Mouse (Mus musculus) erythroblast, embryonic 14.5 days (primary cell): ENCODE measurements around the gene Nr1d1. TPM values are rescaled to one million over a fixed set of nuclear protein-coding genes. Genes with fewer than 3 reads are reported as not detected.
A peak's percentile ranks its signal among the peaks of the same experiment; 100 is the strongest.

Experiments used
- H3K27me3 ChIP-seq: 2 replicates; pipeline ENCODE4 v1.6.1; 2012; ENCODE audit warnings: inconsistent platforms; ENCODE audit not compliant: control insufficient read depth
- H3K36me3 ChIP-seq: 2 replicates; pipeline ENCODE4 v1.6.1; 2012; ENCODE audit warnings: mild to moderate bottlenecking, inconsistent platforms; ENCODE audit not compliant: control insufficient read depth
- H3K4me1 ChIP-seq: 2 replicates; pipeline ENCODE4 v1.6.1; 2012; ENCODE audit warnings: inconsistent platforms; ENCODE audit not compliant: control insufficient read depth
- H3K4me3 ChIP-seq: replicated peaks from 2 replicates; pipeline ENCODE3; 2012; ENCODE audit warnings: moderate library complexity, mild to moderate bottlenecking, inconsistent platforms
- H3K9me3 ChIP-seq: 2 replicates; pipeline ENCODE4 v1.6.1; 2012; ENCODE audit warnings: low read length, inconsistent platforms, mixed read lengths; ENCODE audit not compliant: control insufficient read depth
- GATA1 ChIP-seq: IDR thresholded peaks from 2 replicates; pipeline ENCODE4 v1.6.1; 2012; ENCODE audit warnings: low read length, inconsistent platforms, mixed read lengths
- TAL1 ChIP-seq: IDR thresholded peaks from 3 replicates; pipeline ENCODE4 v1.6.1; 2012; ENCODE audit warnings: low read length, inconsistent platforms, mixed read lengths
- polyA plus RNA-seq: library from polyadenylated mRNA; stranded (reverse); fragments of >175 nt; gene quantifications from 2 replicates; pipeline ENCODE4 v1.2.3, GENCODE M21; 2012

Nr1d1 gene
- polyA plus RNA-seq, 1 experiment, result 0.22 TPM

- Histone ChIP-seq H3K9me3 (no peaks in the 10 kb centered on the region), H3K4me1 (peaks cover 50% of the 10 kb centered on the region), H3K4me3 (peak overlapping the region; percentile 85), H3K36me3 (peaks cover 43% of the 10 kb centered on the region), H3K27me3 (no peaks in the 10 kb centered on the region)
- TF ChIP-seq GATA1, result no peak
- TF ChIP-seq TAL1, result no peak
Observed at GRCm38 (mm10) chr11:98796515-98797216, 21.5 kb upstream of the Nr1d1 start.

GRCm38 (mm10) chr11:98795714-98796514, 20.8 kb upstream of the Nr1d1 start:
- Histone ChIP-seq H3K9me3 (no peaks in the 10 kb centered on the region), H3K36me3 (peaks cover 35% of the 10 kb centered on the region), H3K27me3 (no peaks in the 10 kb centered on the region), H3K4me1 (peaks cover 56% of the 10 kb centered on the region), H3K4me3 (peak overlapping the region; percentile 85)
- no peak for TF ChIP-seq GATA1

GRCm38 (mm10) chr11:98795015-98795713, 20.0 kb upstream of the Nr1d1 start, which contains the start of gene Msl1:
Gene Msl1 (plus strand): TSS chr11:98795516.
- no peaks in the 10 kb centered on the region for H3K27me3 ChIP-seq
- no peak for TF ChIP-seq TAL1
- TF ChIP-seq GATA1, result no peak
- no peaks in the 10 kb centered on the region for H3K9me3 ChIP-seq
- H3K4me3 ChIP-seq, result peak within 1 kb of the TSS; percentile 85
- H3K4me1 ChIP-seq, result peaks cover 59% of the 10 kb centered on the region
- H3K36me3 ChIP-seq, result peaks cover 28% of the 10 kb centered on the region

- Histone ChIP-seq H3K4me3 (peak overlapping the region; percentile 85), H3K4me1 (peaks cover 65% of the 10 kb centered on the region), H3K9me3 (no peaks in the 10 kb centered on the region), H3K27me3 (no peaks in the 10 kb centered on the region), H3K36me3 (peaks cover 22% of the 10 kb centered on the region)
- TF ChIP-seq TAL1 (no peak), GATA1 (no peak)
Observed at GRCm38 (mm10) chr11:98794469-98795014, 19.4 kb upstream of the Nr1d1 start.

GRCm38 (mm10) chr11:98792081-98792480, 16.9 kb upstream of the Nr1d1 start:
- H3K4me1 ChIP-seq, result peaks cover 71% of the 10 kb centered on the region
- TF ChIP-seq GATA1, result no peak

GRCm38 (mm10) chr11:98791448-98791847, 16.3 kb upstream of the Nr1d1 start:
- Histone ChIP-seq H3K4me1 (peaks cover 71% of the 10 kb centered on the region), H3K4me3 (no peak overlapping the region), H3K36me3 (no peaks in the 10 kb centered on the region; the same call in 1 of the 2 replicates), H3K9me3 (no peaks in the 10 kb centered on the region), H3K27me3 (no peaks in the 10 kb centered on the region)
- TF ChIP-seq TAL1 (no peak), GATA1 (no peak)

More at GRCm38 (mm10) chr11:98792081-98792480, 16.9 kb upstream of the Nr1d1 start:
- H3K4me3 ChIP-seq, result no peak overlapping the region
- H3K27me3 ChIP-seq, result no peaks in the 10 kb centered on the region
- H3K9me3 ChIP-seq, result no peaks in the 10 kb centered on the region
- no peaks in the 10 kb centered on the region; the same call in 1 of the 2 replicates for H3K36me3 ChIP-seq

- peaks cover 72% of the 10 kb centered on the region for H3K4me1 ChIP-seq
Observed at GRCm38 (mm10) chr11:98790631-98791205, 15.6 kb upstream of the Nr1d1 start.

GRCm38 (mm10) chr11:98789824-98790223, 14.7 kb upstream of the Nr1d1 start:
- H3K36me3 ChIP-seq, result no peaks in the 10 kb centered on the region
- H3K4me3 ChIP-seq, result peak overlapping the region; percentile 69
- peaks cover 16% of the 10 kb centered on the region for H3K27me3 ChIP-seq
- H3K4me1 ChIP-seq, result peaks cover 74% of the 10 kb centered on the region
- no peak for TF ChIP-seq TAL1
- no peak for TF ChIP-seq GATA1
- H3K9me3 ChIP-seq, result no peaks in the 10 kb centered on the region

More at GRCm38 (mm10) chr11:98790631-98791205, 15.6 kb upstream of the Nr1d1 start:
- Histone ChIP-seq H3K9me3 (no peaks in the 10 kb centered on the region), H3K27me3 (peaks cover 7% of the 10 kb centered on the region), H3K4me3 (no peak overlapping the region), H3K36me3 (no peaks in the 10 kb centered on the region)
- TF ChIP-seq TAL1 (no peak), GATA1 (no peak)
